Comparison of ENCODE assay signal across 8 mouse cellular contexts in the genomic region with DNA sequence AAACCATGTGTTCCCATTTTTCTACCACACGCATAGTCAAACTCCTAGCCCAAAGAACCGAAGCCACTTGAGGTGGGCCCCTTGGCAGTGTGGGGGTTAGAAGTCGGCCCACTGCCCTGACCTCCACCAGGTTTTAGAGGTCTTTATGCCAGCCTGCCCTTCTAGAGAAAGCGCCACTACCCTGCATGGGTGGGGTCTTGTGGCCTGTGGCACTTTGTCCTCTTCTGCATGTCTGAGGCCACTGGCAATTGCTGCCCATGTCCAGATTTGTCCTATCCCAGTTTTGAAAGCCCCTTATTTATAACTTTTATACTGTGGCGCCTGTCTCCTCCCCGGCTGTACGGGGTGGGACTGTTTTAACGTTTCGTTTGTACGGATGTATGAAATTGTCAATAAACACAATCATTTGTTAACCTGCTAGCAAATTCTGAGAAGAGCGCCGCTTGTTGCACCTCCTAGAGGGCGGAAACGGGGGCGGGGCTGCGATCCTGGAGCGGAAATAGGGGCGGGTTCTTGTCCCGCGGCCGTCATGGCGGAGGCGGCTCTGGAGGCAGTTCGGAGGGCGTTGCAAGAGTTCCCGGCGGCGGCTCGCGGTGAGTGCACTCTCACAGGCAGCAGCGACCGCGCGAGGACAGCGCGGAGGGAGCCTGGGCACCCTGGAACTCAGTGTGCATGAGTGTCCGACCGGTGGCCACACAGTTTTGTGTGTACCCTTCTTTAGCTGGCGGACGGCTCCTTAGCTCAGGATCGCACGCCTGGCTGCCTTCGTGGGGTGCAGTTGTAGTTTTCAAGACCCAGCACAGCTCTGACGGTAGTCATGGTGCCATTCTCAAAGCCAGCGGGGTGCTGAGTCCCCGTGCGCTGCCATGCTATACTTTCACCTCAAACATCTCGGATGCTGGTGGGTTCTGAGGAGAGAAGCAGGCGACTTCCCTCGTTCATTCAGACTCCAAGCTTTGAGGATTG. TPM values are rescaled to one million over a fixed set of nuclear protein-coding genes. Genes with fewer than 3 reads are reported as not detected.
DNase-seq lines count a peak whose midpoint lies in the region; ATAC-seq and TF ChIP-seq lines count a peak whose summit lies in the region.

A gene (plus strand): TSS at position 500 of the 966 bp plus-strand sequence.
A gene (plus strand): TSS at position 510 of the 966 bp plus-strand sequence.

- WGBS in embryonic facial prominence, embryonic 13.5 days: 4% methylated on average over 50 of the region's 50 CpGs
- WGBS in heart, adult 2 months: 5% methylated on average over 50 of the region's 50 CpGs
- WGBS in limb, embryonic 14.5 days: 4% methylated on average over 50 of the region's 50 CpGs
- 5% methylated on average over 48 of the region's 50 CpGs for WGBS in midbrain, postnatal 0 days

- no peaks in the 10 kb centered on the region for H3K79me2 ChIP-seq in heart, adult 2 months (replicated peaks; ENCODE audit: control insufficient read depth, insufficient read depth, low read length)

- peak; percentile 81 for ATAC-seq in embryonic facial prominence, embryonic 13.5 days (ENCODE audit: insufficient number of reproducible peaks, insufficient read depth, low FRiP score, low TSS enrichment, low read depth)
- peak; percentile 92 for ATAC-seq in limb, embryonic 14.5 days (ENCODE audit: low FRiP score, low read depth)
- ATAC-seq in midbrain, postnatal 0 days (ENCODE audit: low FRiP score): peak; percentile 80

- peak within 1 kb of the TSS; percentile 72 for H3K4me3 ChIP-seq in embryonic facial prominence, embryonic 13.5 days
- peak within 1 kb of the TSS; percentile 92 for H3K4me3 ChIP-seq in heart, adult 2 months
- peak within 1 kb of the TSS; percentile 76 for H3K4me3 ChIP-seq in limb, embryonic 14.5 days (replicated peaks; ENCODE audit: low read length)
- H3K4me3 ChIP-seq in midbrain, postnatal 0 days (ENCODE audit: low read depth, low read length): peak within 1 kb of the TSS; percentile 58

- peak; percentile 46 for TF ChIP-seq CTCF in heart, adult 2 months (IDR thresholded peaks at IDR 0.05)
- peak; percentile 50 for TF ChIP-seq CTCF in midbrain, postnatal 0 days (IDR thresholded peaks at IDR 0.05)

- 0 out of 2 replicates have a peak, but pooled peaks have one; percentile 6 for TF ChIP-seq EP300 in heart, adult 2 months (IDR thresholded peaks at IDR 0.05; ENCODE audit: insufficient read depth, low read depth, low read length)

- DNase-seq in 3134 (ENCODE audit: extremely low read depth, insufficient read length, low spot score): peak; percentile 94
- DNase-seq in adrenal gland, postnatal 36 days: peak; percentile 97
- peak; percentile 93 to 94 for DNase-seq in heart, adult 2 months
- peak; percentile 91 for DNase-seq in kidney, adult 9 months
- peak; percentile 84 for DNase-seq in limb, embryonic 14.5 days (ENCODE audit: low spot score)
- peak; percentile 89 for DNase-seq in midbrain, postnatal 0 days (ENCODE audit: low spot score)
- DNase-seq in spleen, postnatal 14 days (ENCODE audit: low spot score in 2 of 2): peak; percentile 86 to 91

- peak within 1 kb of the TSS; percentile 92 for H3K27ac ChIP-seq in embryonic facial prominence, embryonic 13.5 days
- peak within 1 kb of the TSS; percentile 79 for H3K27ac ChIP-seq in heart, adult 2 months
- H3K27ac ChIP-seq in limb, embryonic 14.5 days (replicated peaks; ENCODE audit: low read depth, low read length): peak within 1 kb of the TSS; percentile 92
- peak within 1 kb of the TSS; percentile 81 for H3K27ac ChIP-seq in midbrain, postnatal 0 days (ENCODE audit: low read depth, low read length)

- peak within 1 kb of the TSS; percentile 75 for H3K4me2 ChIP-seq in embryonic facial prominence, embryonic 13.5 days
- peak within 1 kb of the TSS; percentile 74 for H3K4me2 ChIP-seq in limb, embryonic 14.5 days (replicated peaks; ENCODE audit: low read depth, low read length, severe bottlenecking)
- H3K4me2 ChIP-seq in midbrain, postnatal 0 days (ENCODE audit: low read depth, low read length, poor library complexity, severe bottlenecking): peak within 1 kb of the TSS; percentile 64

- peaks cover 15% of the 10 kb centered on the region for H3K4me1 ChIP-seq in embryonic facial prominence, embryonic 13.5 days
- H3K4me1 ChIP-seq in heart, adult 2 months (ENCODE audit: control insufficient read depth, insufficient read depth, low read length): peaks cover 2% of the 10 kb centered on the region
- peaks cover 11% of the 10 kb centered on the region for H3K4me1 ChIP-seq in limb, embryonic 14.5 days (ENCODE audit: control insufficient read depth, insufficient read depth, low read length)
- peaks cover 9% of the 10 kb centered on the region; the same call in 1 of the 2 replicates for H3K4me1 ChIP-seq in midbrain, postnatal 0 days (ENCODE audit: insufficient read depth, low read length)

- no peaks in the 10 kb centered on the region for H3K27me3 ChIP-seq in embryonic facial prominence, embryonic 13.5 days
- no peaks in the 10 kb centered on the region for H3K27me3 ChIP-seq in heart, adult 2 months (ENCODE audit: control insufficient read depth, insufficient read depth, low read length)
- no peaks in the 10 kb centered on the region for H3K27me3 ChIP-seq in limb, embryonic 14.5 days (ENCODE audit: control insufficient read depth, insufficient read depth, low read length)
- no peaks in the 10 kb centered on the region for H3K27me3 ChIP-seq in midbrain, postnatal 0 days (ENCODE audit: insufficient read depth, low read length)

- peak within 1 kb of the TSS; percentile 95 for H3K9ac ChIP-seq in embryonic facial prominence, embryonic 13.5 days
- peak within 1 kb of the TSS; percentile 73 for H3K9ac ChIP-seq in heart, adult 2 months (ENCODE audit: low read depth, low read length)
- peak within 1 kb of the TSS; percentile 89 for H3K9ac ChIP-seq in limb, embryonic 14.5 days (ENCODE audit: low read depth, low read length, severe bottlenecking)
- H3K9ac ChIP-seq in midbrain, postnatal 0 days (replicated peaks; ENCODE audit: low read length, poor library complexity, severe bottlenecking): peak within 1 kb of the TSS; percentile 56

- TF ChIP-seq POLR2A in heart, adult 2 months (IDR thresholded peaks at IDR 0.05; ENCODE audit: insufficient read depth, low read depth, low read length): peak; percentile 65
- peak; percentile 73; the same call in 1 of the 2 replicates for TF ChIP-seq POLR2A in limb, embryonic 14.5 days (IDR thresholded peaks at IDR 0.05; ENCODE audit: borderline replicate concordance, extremely low read depth, insufficient read depth, insufficient read length)

- intact Hi-C loops in heart, adult 2 months (cut with DNase I): loop anchor here (5.0 kb wide), 1 partner anchor 55 kb away; a partner anchor contains a TSS

- H3K36me3 ChIP-seq in embryonic facial prominence, embryonic 13.5 days: peaks cover 65% of the 10 kb centered on the region
- H3K36me3 ChIP-seq in heart, adult 2 months (ENCODE audit: control insufficient read depth, insufficient read depth, low read length): no peaks in the 10 kb centered on the region
- peaks cover 58% of the 10 kb centered on the region for H3K36me3 ChIP-seq in limb, embryonic 14.5 days (ENCODE audit: control insufficient read depth, insufficient read depth, low read length)
- peaks cover 41% of the 10 kb centered on the region for H3K36me3 ChIP-seq in midbrain, postnatal 0 days (ENCODE audit: insufficient read depth, low read length)

- H3K9me3 ChIP-seq in embryonic facial prominence, embryonic 13.5 days: no peaks in the 10 kb centered on the region
- no peaks in the 10 kb centered on the region for H3K9me3 ChIP-seq in limb, embryonic 14.5 days (ENCODE audit: control insufficient read depth, low read length)
- no peaks in the 10 kb centered on the region for H3K9me3 ChIP-seq in midbrain, postnatal 0 days (ENCODE audit: low read length)

RNA-seq across cellular contexts. Expression of the first gene that starts in this region (rescaled TPM):
- 1 to 10 TPM; 7.1 to 9.1 TPM for total RNA-seq in adrenal gland, postnatal 36 days (2021)
- 20.4 and 24.3 TPM in 2 replicates for polyA plus RNA-seq in embryonic facial prominence, embryonic 13.5 days (2015; fragmentation: Nextera tagmentation; extraction: Ambion mirVana)
- 1 to 10 TPM; 6.3 to 7.4 TPM for total RNA-seq in heart, adult 2 months (2021)
- 6.4 and 14.6 TPM in 2 replicates for polyA plus RNA-seq in heart, adult 2 months (2012; rRNA removed)
- polyA plus RNA-seq in limb, embryonic 14.5 days (2012; rRNA removed): 20.2 and 24.9 TPM in 2 replicates
- polyA plus RNA-seq in limb, embryonic 14.5 days (2014; fragmentation: Nextera tagmentation; extraction: Ambion mirVana): 26.1 and 28.2 TPM in 2 replicates
- total RNA-seq in midbrain, postnatal 0 days (2014; rRNA removed): 4.9 and 11.7 TPM in 2 replicates
- 13.6 and 13.7 TPM in 2 replicates for polyA plus RNA-seq in midbrain, postnatal 0 days (2015; fragmentation: Nextera tagmentation; extraction: Ambion mirVana)

RNA-seq across cellular contexts. Expression of the second gene that starts in this region (rescaled TPM):
- under 1 TPM; 0.72 to 0.89 TPM for total RNA-seq in adrenal gland, postnatal 36 days (2021)
- polyA plus RNA-seq in embryonic facial prominence, embryonic 13.5 days (2015; fragmentation: Nextera tagmentation; extraction: Ambion mirVana): 5.2 and 5.4 TPM in 2 replicates
- total RNA-seq in heart, adult 2 months (2021): under 1 TPM; 0.55 to 0.77 TPM
- 2.2 and 6.2 TPM in 2 replicates for polyA plus RNA-seq in heart, adult 2 months (2012; rRNA removed)
- polyA plus RNA-seq in limb, embryonic 14.5 days (2012; rRNA removed): 19.5 and 26.1 TPM in 2 replicates
- 3.0 and 4.6 TPM in 2 replicates for polyA plus RNA-seq in limb, embryonic 14.5 days (2014; fragmentation: Nextera tagmentation; extraction: Ambion mirVana)
- total RNA-seq in midbrain, postnatal 0 days (2014; rRNA removed): 3.7 and 6.6 TPM in 2 replicates
- polyA plus RNA-seq in midbrain, postnatal 0 days (2015; fragmentation: Nextera tagmentation; extraction: Ambion mirVana): 0.98 and 2.5 TPM in 2 replicates

Comparison
In these comparisons a context has a peak if more than half of its experiments do, and no peak if none do; other contexts are left out.
1. Peak in every context shown above with its lines: DNase-seq, ATAC-seq, H3K4me3 ChIP-seq and H3K27ac ChIP-seq.